Mouse (Mus musculus) midbrain, embryonic 12.5 days (tissue): ENCODE measurements around the gene Kdm4a. TPM values are rescaled to one million over a fixed set of nuclear protein-coding genes. Genes with fewer than 3 reads are reported as not detected.

Experiments used
- ATAC-seq: fragments of 200-750 bp; cut with Nextera tagmentation; 2 replicates; pipeline ENCODE4 v1.8.0; 2017; ENCODE audit warnings: low read depth, moderate TSS enrichment, moderate library complexity; ENCODE audit not compliant: low FRiP score
- H3K27ac ChIP-seq: fragments of 300-500 bp; sonication (generic); replicated peaks from 2 replicates; pipeline ENCODE4 v1.5.1; 2016; ENCODE audit warnings: mild to moderate bottlenecking
- H3K27me3 ChIP-seq: fragments of 300-500 bp; sonication (generic); 2 replicates; pipeline ENCODE4 v1.6.1; 2016; ENCODE audit warnings: mild to moderate bottlenecking
- H3K36me3 ChIP-seq: fragments of 300-500 bp; sonication (generic); 2 replicates; pipeline ENCODE4 v1.6.1; 2016
- H3K4me1 ChIP-seq: fragments of 300-500 bp; sonication (generic); 2 replicates; pipeline ENCODE4 v1.6.1; 2016
- H3K4me2 ChIP-seq: fragments of 300-500 bp; sonication (generic); replicated peaks from 2 replicates; pipeline ENCODE4 v1.6.1; 2016; ENCODE audit warnings: mild to moderate bottlenecking, moderate library complexity
- H3K4me3 ChIP-seq: fragments of 300-500 bp; sonication (generic); 2 replicates; pipeline ENCODE4 v1.5.1; 2016; ENCODE audit warnings: mild to moderate bottlenecking
- H3K9ac ChIP-seq: fragments of 300-500 bp; sonication (generic); replicated peaks from 2 replicates; pipeline ENCODE4 v1.6.1; 2016; ENCODE audit warnings: mild to moderate bottlenecking, moderate library complexity
- H3K9me3 ChIP-seq: fragments of 300-500 bp; sonication (generic); 2 replicates; pipeline ENCODE4 v1.6.1; 2016; ENCODE audit warnings: mild to moderate bottlenecking
- WGBS: fragments of 180-500 bp; shearing (Covaris S2); methylation state at CpG from one replicate; pipeline ENCODE4 v1.1.7; 2016; 5-methylcytosine and 5-hydroxymethylcytosine counted together
- polyA plus RNA-seq: library from polyadenylated mRNA; unstranded; fragments of >200 nt; fragmentation: Nextera tagmentation; extraction: Ambion mirVana; gene quantifications from 2 replicates; pipeline ENCODE4 v1.2.1, GENCODE M21; 2016

Kdm4a gene
- polyA plus RNA-seq, 1 experiment from 2014 or later: 57.0 TPM

DNA sequence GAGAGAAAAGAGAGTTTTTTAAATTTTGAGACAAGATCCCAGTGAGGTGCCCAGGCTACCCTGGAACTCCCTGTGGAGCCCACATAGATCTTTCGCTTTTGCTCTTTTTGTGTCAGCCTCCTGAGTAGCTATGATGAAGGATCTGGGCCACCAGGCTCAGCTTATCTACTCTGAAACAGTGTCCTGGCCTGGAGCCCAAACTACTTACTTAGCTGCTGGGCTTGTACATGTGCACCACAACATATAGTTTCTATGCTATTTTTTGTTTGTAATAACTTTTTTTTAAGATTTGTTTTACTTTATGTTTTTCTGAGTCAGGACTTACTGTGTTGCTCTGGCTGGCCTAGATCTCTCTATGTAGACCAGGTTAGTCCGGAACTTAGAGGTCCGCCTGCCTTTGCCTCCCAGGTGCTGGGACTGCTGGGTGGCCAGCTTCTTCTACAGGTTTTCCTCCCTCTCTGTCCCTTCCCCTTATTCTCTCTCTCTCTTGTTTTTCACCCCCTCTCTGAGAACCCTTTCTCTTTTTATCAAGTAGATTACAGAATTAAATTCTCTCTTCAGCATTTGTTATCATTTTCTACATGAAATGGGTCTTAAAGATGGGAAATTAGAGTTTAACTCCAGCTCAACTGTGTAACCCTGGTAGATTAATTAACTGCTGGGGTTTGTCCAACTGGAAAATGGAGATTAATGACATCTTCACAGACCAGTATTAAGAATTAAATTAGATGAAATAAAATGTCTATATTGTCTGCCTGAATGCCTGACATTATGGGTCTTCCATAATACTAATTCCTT lies 74.4 kb downstream of the Kdm4a start:
- WGBS: 96% methylated on average over 3 of the region's 3 CpGs
- no peak for ATAC-seq

GRCm38 (mm10) chr4:118103280-118103830 lies 76.5 kb downstream of the Kdm4a start:
- H3K27me3 ChIP-seq: no peaks in the 10 kb centered on the region
- H3K4me1 ChIP-seq: no peaks in the 10 kb centered on the region
- H3K27ac ChIP-seq: no peak overlapping the region
- no peak overlapping the region for H3K4me2 ChIP-seq
- H3K36me3 ChIP-seq: peaks cover 8% of the 10 kb centered on the region
- H3K9ac ChIP-seq: no peak overlapping the region
- 84% methylated on average over 8 of the region's 8 CpGs for WGBS
- H3K9me3 ChIP-seq: no peaks in the 10 kb centered on the region
- ATAC-seq: no peak
- H3K4me3 ChIP-seq: no peak overlapping the region

More for the DNA sequence above, 74.4 kb downstream of the Kdm4a start:
- no peaks in the 10 kb centered on the region for H3K9me3 ChIP-seq
- H3K27me3 ChIP-seq: no peaks in the 10 kb centered on the region
- H3K4me1 ChIP-seq: no peaks in the 10 kb centered on the region
- H3K9ac ChIP-seq: no peak overlapping the region
- H3K4me3 ChIP-seq: no peak overlapping the region
- no peak overlapping the region for H3K27ac ChIP-seq
- no peak overlapping the region for H3K4me2 ChIP-seq
- peaks cover 8% of the 10 kb centered on the region; the same call in 1 of the 2 replicates for H3K36me3 ChIP-seq

- Histone ChIP-seq H3K36me3 (peaks cover 3% of the 10 kb centered on the region), H3K9me3 (no peaks in the 10 kb centered on the region), H3K4me2 (no peak overlapping the region), H3K4me3 (no peak overlapping the region), H3K4me1 (no peaks in the 10 kb centered on the region), H3K27ac (no peak overlapping the region), H3K27me3 (no peaks in the 10 kb centered on the region), H3K9ac (no peak overlapping the region)
- ATAC-seq: no peak
- 90% methylated on average over 6 of the region's 6 CpGs for WGBS
These were observed 78.3 kb downstream of the Kdm4a start for GRCm38 (mm10) chr4:118101497-118101896.

- Histone ChIP-seq H3K4me3 (no peak overlapping the region), H3K36me3 (peaks cover 1% of the 10 kb centered on the region; the same call in 1 of the 2 replicates), H3K27ac (no peak overlapping the region), H3K4me2 (no peak overlapping the region), H3K27me3 (no peaks in the 10 kb centered on the region), H3K9ac (no peak overlapping the region), H3K9me3 (no peaks in the 10 kb centered on the region), H3K4me1 (no peaks in the 10 kb centered on the region)
- WGBS: 94% methylated on average over 8 of the region's 8 CpGs
- no peak for ATAC-seq
These were observed 80.0 kb downstream of the Kdm4a start for GRCm38 (mm10) chr4:118099637-118100364.

DNA sequence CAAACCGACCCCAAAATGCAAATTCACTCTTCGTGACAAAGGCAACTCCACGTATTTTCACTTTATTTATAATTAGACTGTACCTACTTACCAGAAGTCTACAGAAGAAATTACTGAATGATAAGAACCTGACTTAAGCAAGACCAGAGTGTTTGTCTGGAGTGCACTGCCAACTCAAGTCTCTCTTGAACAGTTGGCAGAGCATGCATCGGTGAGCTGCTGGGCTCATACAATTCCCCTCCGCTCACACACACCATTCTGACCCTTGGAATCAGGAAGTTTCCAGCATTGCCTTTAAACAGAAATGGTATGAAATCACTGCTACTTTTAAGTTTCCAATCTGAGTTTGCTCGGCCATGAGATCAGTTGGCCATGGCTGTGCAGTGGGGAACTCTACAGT lies 81.3 kb downstream of the Kdm4a start:
- H3K36me3 ChIP-seq: peaks cover 3% of the 10 kb centered on the region; the same call in 1 of the 2 replicates
- no peak overlapping the region for H3K4me2 ChIP-seq
- no peaks in the 10 kb centered on the region for H3K27me3 ChIP-seq
- H3K9ac ChIP-seq: no peak overlapping the region
- no peaks in the 10 kb centered on the region for H3K4me1 ChIP-seq
- no peaks in the 10 kb centered on the region for H3K9me3 ChIP-seq
- ATAC-seq: no peak
- WGBS: 94% methylated on average over 6 of the region's 6 CpGs
- no peak overlapping the region for H3K27ac ChIP-seq
- no peak overlapping the region for H3K4me3 ChIP-seq

DNA sequence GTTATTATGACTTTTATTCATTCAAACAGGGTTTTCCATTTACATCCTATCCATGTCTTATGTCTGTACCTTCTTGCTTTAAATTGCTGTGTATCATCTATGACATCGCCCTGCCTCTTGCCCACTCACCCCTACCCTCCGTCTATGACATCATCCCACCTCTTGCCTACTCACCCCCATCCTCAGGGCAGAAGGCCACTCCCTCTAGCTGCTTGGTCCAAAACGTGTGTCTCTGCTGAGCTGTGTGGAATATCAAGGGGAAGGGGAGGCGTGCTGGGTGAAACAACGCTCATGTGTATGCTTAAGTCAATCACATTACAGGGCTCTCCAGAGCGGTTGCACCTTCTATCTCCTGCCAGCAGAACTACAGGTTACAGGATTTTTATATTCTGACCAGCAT lies 83.8 kb downstream of the Kdm4a start:
- no peak overlapping the region for H3K9ac ChIP-seq
- ATAC-seq: no peak
- 83% methylated on average over 6 of the region's 6 CpGs for WGBS
- no peaks in the 10 kb centered on the region for H3K4me1 ChIP-seq
- H3K27ac ChIP-seq: no peak overlapping the region
- H3K9me3 ChIP-seq: no peaks in the 10 kb centered on the region
- no peaks in the 10 kb centered on the region for H3K27me3 ChIP-seq
- no peak overlapping the region for H3K4me2 ChIP-seq
- peaks cover 3% of the 10 kb centered on the region; the same call in 1 of the 2 replicates for H3K36me3 ChIP-seq
- H3K4me3 ChIP-seq: no peak overlapping the region

DNA sequence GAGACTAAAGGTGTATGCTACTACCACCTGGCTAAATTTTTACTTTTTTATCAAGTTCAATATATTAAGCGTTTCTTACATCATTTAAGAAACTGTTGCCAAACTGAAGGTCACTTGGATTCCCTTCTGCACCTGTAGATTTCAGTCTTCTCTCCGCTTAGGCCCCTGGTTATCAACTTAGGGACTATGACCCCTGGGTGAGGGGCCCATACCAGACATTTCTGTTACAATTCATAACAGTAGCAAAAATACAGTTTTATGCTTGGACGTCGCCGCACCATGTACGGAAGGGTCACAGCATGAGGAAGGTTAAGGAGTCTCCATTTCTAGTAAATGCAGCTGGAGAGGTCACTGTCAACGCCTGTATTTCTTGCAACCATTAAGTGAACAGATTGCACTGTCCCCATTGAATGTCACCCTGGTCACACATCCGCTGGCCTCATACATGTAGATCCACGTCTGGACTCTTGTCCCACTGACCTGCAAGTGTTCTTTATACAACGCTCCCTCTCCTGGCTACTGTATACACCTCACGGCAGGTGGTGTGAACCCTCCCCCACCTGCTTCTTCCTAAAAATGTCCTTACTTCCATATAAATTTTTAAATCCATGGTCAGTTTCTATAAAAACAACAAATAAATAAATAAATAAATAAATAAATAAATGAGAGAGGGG lies 86.9 kb downstream of the Kdm4a start:
- Histone ChIP-seq H3K27ac (no peak overlapping the region), H3K36me3 (0 out of 2 replicates have a peak, but pooled peaks cover 3% of the 10 kb centered on the region), H3K9ac (no peak overlapping the region), H3K27me3 (no peaks in the 10 kb centered on the region), H3K4me2 (no peak overlapping the region), H3K4me3 (no peak overlapping the region), H3K9me3 (no peaks in the 10 kb centered on the region), H3K4me1 (no peaks in the 10 kb centered on the region)
- no peak for ATAC-seq
- 95% methylated on average over 11 of the region's 11 CpGs for WGBS

GRCm38 (mm10) chr4:118090449-118090848 lies 89.4 kb downstream of the Kdm4a start:
- Histone ChIP-seq H3K27ac (no peak overlapping the region), H3K4me3 (no peak overlapping the region), H3K4me1 (no peaks in the 10 kb centered on the region), H3K9me3 (no peaks in the 10 kb centered on the region), H3K4me2 (no peak overlapping the region), H3K36me3 (0 out of 2 replicates have a peak, but pooled peaks cover 3% of the 10 kb centered on the region), H3K27me3 (no peaks in the 10 kb centered on the region), H3K9ac (no peak overlapping the region)
- WGBS: 94% methylated on average over 11 of the region's 11 CpGs
- no peak for ATAC-seq

DNA sequence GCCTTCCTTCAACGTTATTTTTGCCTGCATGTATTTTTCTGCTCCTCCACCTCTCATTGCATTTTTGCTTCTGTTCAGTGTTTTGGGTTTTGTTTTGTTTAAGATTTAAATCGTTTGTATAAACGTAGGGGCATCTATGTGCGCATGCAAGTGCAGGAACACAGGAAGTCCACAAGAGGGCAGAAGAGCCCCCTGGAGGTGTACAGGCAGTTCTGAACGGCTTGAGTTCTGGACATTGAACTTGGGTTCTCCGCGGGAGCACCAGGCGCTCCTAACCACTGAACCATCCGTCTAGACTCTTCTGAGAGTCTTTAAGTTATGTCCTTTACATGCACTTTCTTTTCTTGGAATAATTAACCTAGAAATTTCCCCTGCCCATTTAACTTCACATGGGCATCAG lies 89.9 kb downstream of the Kdm4a start:
- no peak for ATAC-seq
- Histone ChIP-seq H3K36me3 (0 out of 2 replicates have a peak, but pooled peaks cover 3% of the 10 kb centered on the region), H3K27ac (no peak overlapping the region), H3K9ac (no peak overlapping the region), H3K4me2 (no peak overlapping the region), H3K4me1 (no peaks in the 10 kb centered on the region), H3K27me3 (no peaks in the 10 kb centered on the region), H3K4me3 (no peak overlapping the region), H3K9me3 (no peaks in the 10 kb centered on the region)
- 62% methylated on average over 9 of the region's 9 CpGs for WGBS

- H3K9ac ChIP-seq: no peak overlapping the region
- H3K4me1 ChIP-seq: no peaks in the 10 kb centered on the region
- H3K9me3 ChIP-seq: no peaks in the 10 kb centered on the region
- no peak overlapping the region for H3K4me2 ChIP-seq
- ATAC-seq: no peak
- H3K4me3 ChIP-seq: no peak overlapping the region
- WGBS: 88% methylated on average over 2 of the region's 2 CpGs
- no peaks in the 10 kb centered on the region for H3K27me3 ChIP-seq
- no peak overlapping the region for H3K27ac ChIP-seq
- H3K36me3 ChIP-seq: no peaks in the 10 kb centered on the region
These were observed 91.1 kb downstream of the Kdm4a start for GRCm38 (mm10) chr4:118088771-118089170.
